Mouse (Mus musculus) gonadal fat pad, adult 2 months (tissue): ENCODE results near the gene 1700021F07Rik. TPM values are rescaled to one million over a fixed set of nuclear protein-coding genes. Genes with fewer than 3 reads are reported as not detected.

ENCODE experiments used
- DNase-seq: peaks from one replicate; pipeline ENCODE4 v3.0.0-alpha.2; 2012; ENCODE audit warnings: low read depth
- polyA plus RNA-seq: library from polyadenylated mRNA; depleted of rRNA; stranded (reverse); fragments of >200 nt; gene quantifications from 2 replicates; pipeline ENCODE4 v1.2.3, GENCODE M21; 2012; rRNA removed

1700021F07Rik gene
- polyA plus RNA-seq, result 0.34 and 0.76 TPM in 2 replicates

- DNase-seq, result no peak
Measured at GRCm38 (mm10) chr2:173522376-173522775, at the start of gene 1700021F07Rik. Gene 1700021F07Rik, plus strand, starts transcription at chr2:173522586.

GRCm38 (mm10) chr2:173473233-173473632 is 49.2 kb upstream of the 1700021F07Rik start:
- no peak for DNase-seq

GRCm38 (mm10) chr2:173479050-173479449 is 43.3 kb upstream of the 1700021F07Rik start:
- DNase-seq, result no peak

- no peak for DNase-seq
Measured at GRCm38 (mm10) chr2:173484486-173484885, 37.9 kb upstream of the 1700021F07Rik start.

- no peak for DNase-seq
Measured at GRCm38 (mm10) chr2:173499612-173500011, 22.8 kb upstream of the 1700021F07Rik start.

GRCm38 (mm10) chr2:173513977-173514376 is 8.4 kb upstream of the 1700021F07Rik start:
- DNase-seq, result no peak

GRCm38 (mm10) chr2:173515186-173515585 is 7.2 kb upstream of the 1700021F07Rik start:
- no peak for DNase-seq

- DNase-seq, result no peak
Measured at GRCm38 (mm10) chr2:173516150-173516855, 6.1 kb upstream of the 1700021F07Rik start.

- DNase-seq, result no peak
Measured at GRCm38 (mm10) chr2:173528493-173528892, 6.1 kb downstream of the 1700021F07Rik start.

- no peak for DNase-seq
Measured at GRCm38 (mm10) chr2:173532711-173533462, 10.5 kb downstream of the 1700021F07Rik start.

- no peak for DNase-seq
Measured at GRCm38 (mm10) chr2:173534581-173534980, 12.2 kb downstream of the 1700021F07Rik start.

GRCm38 (mm10) chr2:173535390-173535789 is 13.0 kb downstream of the 1700021F07Rik start:
- DNase-seq, result no peak

GRCm38 (mm10) chr2:173535886-173536285 is 13.5 kb downstream of the 1700021F07Rik start:
- DNase-seq, result no peak

- DNase-seq, result no peak
Measured at GRCm38 (mm10) chr2:173539781-173540180, 17.4 kb downstream of the 1700021F07Rik start.

- DNase-seq, result no peak
Measured at GRCm38 (mm10) chr2:173541748-173542147, 19.4 kb downstream of the 1700021F07Rik start.

- no peak for DNase-seq
Measured at GRCm38 (mm10) chr2:173542716-173543115, 20.3 kb downstream of the 1700021F07Rik start.

GRCm38 (mm10) chr2:173545992-173546703 is 23.8 kb downstream of the 1700021F07Rik start:
- no peak for DNase-seq

GRCm38 (mm10) chr2:173549236-173549635 is 26.9 kb downstream of the 1700021F07Rik start:
- DNase-seq, result no peak

GRCm38 (mm10) chr2:173550681-173551080 is 28.3 kb downstream of the 1700021F07Rik start:
- no peak for DNase-seq

- DNase-seq, result no peak
Measured at GRCm38 (mm10) chr2:173553863-173554262, 31.5 kb downstream of the 1700021F07Rik start.

- DNase-seq, result no peak
Measured at GRCm38 (mm10) chr2:173558754-173559396, 36.5 kb downstream of the 1700021F07Rik start.
